Mouse (Mus musculus): Measurements from ENCODE around the gene Poglut1. TPM values are rescaled to one million over a fixed set of nuclear protein-coding genes. Genes with fewer than 3 reads are reported as not detected.

Poglut1 gene
- total and polyA plus RNA-seq, 3 experiments = 10.0 to 79.0 (median 35.0) TPM

DNA sequence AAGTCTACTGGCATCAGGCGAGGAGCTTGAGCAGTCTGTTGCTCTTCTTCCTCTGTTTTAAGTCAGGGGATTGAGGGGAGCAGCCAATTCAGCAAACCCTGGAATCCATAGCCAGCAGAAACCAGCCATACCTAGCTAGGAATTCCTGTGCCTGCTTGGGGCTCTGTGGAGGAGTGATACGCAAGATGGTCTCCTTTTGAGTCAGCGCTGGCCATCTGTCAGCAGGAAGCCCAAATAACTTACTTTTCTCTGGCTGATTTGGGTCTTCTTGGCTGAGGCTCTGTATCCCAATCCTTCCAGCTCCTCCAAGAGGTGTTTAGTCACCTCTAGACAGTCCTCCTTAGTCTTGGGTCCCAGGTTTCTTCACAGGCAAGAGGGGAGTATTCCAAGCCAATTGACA lies 5.9 kb upstream of the Poglut1 start:
- H3K9me3 ChIP-seq (replicated peaks) = no peaks in the 10 kb centered on the region
- TF ChIP-seq GATA1 (IDR thresholded peaks at IDR 0.05; ENCODE audit: borderline replicate concordance, low read length) (no peak), CTCF (IDR thresholded peaks at IDR 0.05; ENCODE audit: low read depth, low read length) (no peak), POLR2AphosphoS5 (IDR thresholded peaks at IDR 0.05; ENCODE audit: insufficient replicate concordance, low read depth, low read length) (no peak), TAL1 (conservative IDR thresholded peaks at IDR 0.05; ENCODE audit: low read depth, low read length) (no peak)
- no peak for DNase-seq (ENCODE audit: low spot score)
- peaks cover 25% of the 10 kb centered on the region for H3K27me3 ChIP-seq (ENCODE audit: insufficient read depth, low read length)
- no peak for ATAC-seq (ENCODE audit: extremely low read depth, insufficient number of reproducible peaks, low FRiP score, poor library complexity, severe bottlenecking)
- H3K4me1 ChIP-seq (ENCODE audit: insufficient read depth, low read depth, low read length) = peaks cover 2% of the 10 kb centered on the region; the same call in 1 of the 2 replicates
- no peaks in the 10 kb centered on the region for H3K36me3 ChIP-seq (replicated peaks)
- H3K4me3 ChIP-seq (ENCODE audit: low read depth, low read length) = no peak overlapping the region

DNA sequence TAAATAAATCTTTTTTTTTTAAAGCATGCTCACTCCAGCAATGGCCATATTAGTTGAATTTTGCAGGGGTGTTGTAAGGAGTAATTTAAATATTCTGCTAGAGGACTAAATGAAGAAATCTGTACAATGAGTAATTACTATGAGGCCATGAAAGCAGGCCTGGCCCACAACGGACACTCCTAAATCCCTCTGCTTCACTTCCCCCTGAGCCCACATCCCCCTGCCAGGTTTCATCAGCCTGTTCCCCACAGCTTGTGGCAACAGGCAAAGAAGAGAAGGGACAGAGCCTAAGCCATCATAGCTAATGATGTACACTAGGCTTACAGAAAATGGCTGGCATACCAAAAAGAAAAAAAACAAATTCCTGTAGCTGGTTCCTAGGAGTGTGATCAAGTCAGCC lies 2.1 kb downstream of the Poglut1 start:
- TF ChIP-seq GATA2 (IDR thresholded peaks at IDR 0.05; ENCODE audit: borderline replicate concordance, low read depth, low read length) = no peak
- TF ChIP-seq POLR2AphosphoS5 (IDR thresholded peaks at IDR 0.05; ENCODE audit: insufficient replicate concordance, low read depth, low read length) = no peak
- TF ChIP-seq TAL1 (conservative IDR thresholded peaks at IDR 0.05; ENCODE audit: low read depth, low read length) = no peak
- TF ChIP-seq CTCF (IDR thresholded peaks at IDR 0.05; ENCODE audit: low read depth, low read length) = no peak
- no peak for TF ChIP-seq GATA1 (IDR thresholded peaks at IDR 0.05; ENCODE audit: borderline replicate concordance, low read length)
- Histone ChIP-seq H3K4me1 (ENCODE audit: insufficient read depth, low read depth, low read length) (peaks cover 33% of the 10 kb centered on the region), H3K9me3 (replicated peaks) (no peaks in the 10 kb centered on the region), H3K36me3 (replicated peaks) (peaks cover 53% of the 10 kb centered on the region), H3K4me3 (ENCODE audit: low read depth, low read length) (no peak overlapping the region), H3K27me3 (ENCODE audit: insufficient read depth, low read length) (peaks cover under 1% of the 10 kb centered on the region)
- no peak for ATAC-seq (ENCODE audit: extremely low read depth, insufficient number of reproducible peaks, low FRiP score, poor library complexity, severe bottlenecking)
- DNase-seq (ENCODE audit: low spot score) = no peak

DNA sequence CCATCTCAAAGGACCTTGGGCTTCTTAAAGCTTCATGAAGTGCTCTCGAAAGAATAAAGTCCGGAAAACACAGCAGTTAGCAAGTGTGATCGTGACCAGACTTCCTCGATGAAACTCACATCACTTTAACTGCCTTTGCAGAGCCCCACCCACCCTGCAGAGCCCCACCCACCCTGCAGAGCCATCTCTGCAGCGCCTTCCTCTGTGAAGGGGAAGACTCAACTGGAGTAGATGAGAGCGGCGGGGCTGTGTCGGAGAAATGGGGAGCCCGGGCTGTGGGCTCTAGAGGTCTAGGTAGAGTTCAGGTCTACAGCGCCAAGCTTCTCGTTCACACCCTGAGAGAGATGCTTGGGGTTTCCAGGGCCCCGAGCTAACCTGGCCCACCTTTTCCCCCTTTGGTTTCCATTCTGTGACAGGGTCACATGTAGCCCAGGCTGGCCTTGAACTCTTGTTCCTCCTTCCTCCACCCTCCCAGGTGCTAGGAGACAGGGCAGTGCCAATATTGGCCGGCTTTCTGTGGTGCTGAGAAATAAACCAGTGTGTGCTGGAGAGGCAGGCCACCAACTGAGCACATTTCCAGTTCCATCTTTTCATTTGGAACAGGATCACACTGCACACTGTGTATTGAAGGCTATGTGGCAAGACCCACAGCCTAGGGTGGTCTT lies 11.2 kb downstream of the Poglut1 start:
- no peaks in the 10 kb centered on the region for H3K27me3 ChIP-seq (ENCODE audit: insufficient read depth, low read length)
- H3K36me3 ChIP-seq (replicated peaks) = peaks cover 92% of the 10 kb centered on the region
- no peak overlapping the region for H3K4me3 ChIP-seq (ENCODE audit: low read depth, low read length)
- H3K9me3 ChIP-seq (replicated peaks) = no peaks in the 10 kb centered on the region
- no peak for ATAC-seq (ENCODE audit: extremely low read depth, insufficient number of reproducible peaks, low FRiP score, poor library complexity, severe bottlenecking)
- no peak for DNase-seq (ENCODE audit: low spot score)
- H3K4me1 ChIP-seq (ENCODE audit: insufficient read depth, low read depth, low read length) = peaks cover 15% of the 10 kb centered on the region
- no peak for TF ChIP-seq CTCF (IDR thresholded peaks at IDR 0.05; ENCODE audit: low read depth, low read length)
- no peak for TF ChIP-seq GATA2 (IDR thresholded peaks at IDR 0.05; ENCODE audit: borderline replicate concordance, low read depth, low read length)
- no peak for TF ChIP-seq TAL1 (conservative IDR thresholded peaks at IDR 0.05; ENCODE audit: low read depth, low read length)
- no peak for TF ChIP-seq GATA1 (IDR thresholded peaks at IDR 0.05; ENCODE audit: borderline replicate concordance, low read length)
- no peak for TF ChIP-seq POLR2AphosphoS5 (IDR thresholded peaks at IDR 0.05; ENCODE audit: insufficient replicate concordance, low read depth, low read length)

DNA sequence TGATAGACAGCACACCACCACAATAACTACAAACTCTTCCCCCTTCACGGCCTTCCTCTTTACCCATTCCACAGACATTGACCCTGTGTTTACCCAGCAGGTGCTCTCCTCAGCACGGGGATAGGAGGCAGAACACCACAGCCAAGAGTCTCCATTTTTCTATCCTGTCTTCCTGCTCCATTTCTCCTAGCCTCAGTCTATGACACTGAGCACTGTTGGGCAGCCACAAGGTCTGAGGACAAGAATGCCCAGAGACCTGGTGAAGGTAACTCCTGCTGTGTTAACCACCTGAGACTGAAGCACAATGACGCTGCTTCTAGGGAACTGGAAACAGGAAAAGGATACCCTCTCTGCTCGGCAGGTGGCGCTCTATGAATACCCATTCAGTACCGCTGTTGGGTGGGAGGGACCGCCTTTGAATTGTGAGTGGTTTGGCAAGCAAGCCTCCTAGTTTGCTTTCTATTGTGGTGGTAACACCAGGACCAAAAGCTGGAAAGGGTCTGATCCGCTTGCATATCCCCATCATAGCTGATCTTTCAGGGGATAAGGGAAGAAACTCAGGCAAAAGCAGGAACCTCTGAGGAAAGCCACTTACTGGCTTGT lies 13.4 kb downstream of the Poglut1 start:
- H3K4me3 ChIP-seq (ENCODE audit: low read depth, low read length) = no peak overlapping the region
- DNase-seq (ENCODE audit: low spot score) (peak; percentile 36), ATAC-seq (ENCODE audit: extremely low read depth, insufficient number of reproducible peaks, low FRiP score, poor library complexity, severe bottlenecking) (peak; percentile 70; the same call in 1 of the 2 replicates)
- H3K4me1 ChIP-seq (ENCODE audit: insufficient read depth, low read depth, low read length) = peaks cover 15% of the 10 kb centered on the region
- peak; percentile 85 for TF ChIP-seq CTCF (IDR thresholded peaks at IDR 0.05; ENCODE audit: low read depth, low read length)
- TF ChIP-seq POLR2AphosphoS5 (IDR thresholded peaks at IDR 0.05; ENCODE audit: insufficient replicate concordance, low read depth, low read length) = no peak
- TF ChIP-seq GATA1 (IDR thresholded peaks at IDR 0.05; ENCODE audit: borderline replicate concordance, low read length) = no peak
- TF ChIP-seq TAL1 (conservative IDR thresholded peaks at IDR 0.05; ENCODE audit: low read depth, low read length) = no peak
- TF ChIP-seq GATA2 (IDR thresholded peaks at IDR 0.05; ENCODE audit: borderline replicate concordance, low read depth, low read length) = no peak
- H3K27me3 ChIP-seq (ENCODE audit: insufficient read depth, low read length) = no peaks in the 10 kb centered on the region
- no peaks in the 10 kb centered on the region for H3K9me3 ChIP-seq (replicated peaks)
- H3K36me3 ChIP-seq (replicated peaks) = peaks cover 94% of the 10 kb centered on the region

DNA sequence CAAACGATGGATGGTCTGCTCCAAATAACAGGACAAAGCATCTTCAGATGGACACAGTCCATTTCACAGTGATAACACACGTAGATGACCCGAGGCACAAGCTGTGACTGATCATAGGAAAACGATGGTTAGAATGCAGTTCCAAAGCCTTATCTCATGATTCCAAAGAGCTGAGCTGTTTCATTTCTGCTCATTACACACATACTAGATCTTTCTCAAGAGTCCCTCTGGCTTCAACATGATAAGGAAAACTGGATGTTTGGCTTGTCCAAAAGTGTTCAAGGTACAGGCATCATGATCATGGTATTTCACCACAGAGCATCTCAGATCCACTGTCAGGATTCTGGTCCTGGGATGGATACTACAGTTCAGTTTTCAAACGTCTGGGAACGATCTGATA lies 23.8 kb downstream of the Poglut1 start:
- no peaks in the 10 kb centered on the region for H3K9me3 ChIP-seq (replicated peaks)
- no peak for DNase-seq (ENCODE audit: low spot score)
- no peak for ATAC-seq (ENCODE audit: extremely low read depth, insufficient number of reproducible peaks, low FRiP score, poor library complexity, severe bottlenecking)
- peaks cover 7% of the 10 kb centered on the region; the same call in 1 of the 2 replicates for H3K4me1 ChIP-seq (ENCODE audit: insufficient read depth, low read depth, low read length)
- H3K27me3 ChIP-seq (ENCODE audit: insufficient read depth, low read length) = no peaks in the 10 kb centered on the region
- H3K4me3 ChIP-seq (ENCODE audit: low read depth, low read length) = no peak overlapping the region
- peaks cover 59% of the 10 kb centered on the region for H3K36me3 ChIP-seq (replicated peaks)
- TF ChIP-seq GATA2 (IDR thresholded peaks at IDR 0.05; ENCODE audit: borderline replicate concordance, low read depth, low read length) = no peak

DNA sequence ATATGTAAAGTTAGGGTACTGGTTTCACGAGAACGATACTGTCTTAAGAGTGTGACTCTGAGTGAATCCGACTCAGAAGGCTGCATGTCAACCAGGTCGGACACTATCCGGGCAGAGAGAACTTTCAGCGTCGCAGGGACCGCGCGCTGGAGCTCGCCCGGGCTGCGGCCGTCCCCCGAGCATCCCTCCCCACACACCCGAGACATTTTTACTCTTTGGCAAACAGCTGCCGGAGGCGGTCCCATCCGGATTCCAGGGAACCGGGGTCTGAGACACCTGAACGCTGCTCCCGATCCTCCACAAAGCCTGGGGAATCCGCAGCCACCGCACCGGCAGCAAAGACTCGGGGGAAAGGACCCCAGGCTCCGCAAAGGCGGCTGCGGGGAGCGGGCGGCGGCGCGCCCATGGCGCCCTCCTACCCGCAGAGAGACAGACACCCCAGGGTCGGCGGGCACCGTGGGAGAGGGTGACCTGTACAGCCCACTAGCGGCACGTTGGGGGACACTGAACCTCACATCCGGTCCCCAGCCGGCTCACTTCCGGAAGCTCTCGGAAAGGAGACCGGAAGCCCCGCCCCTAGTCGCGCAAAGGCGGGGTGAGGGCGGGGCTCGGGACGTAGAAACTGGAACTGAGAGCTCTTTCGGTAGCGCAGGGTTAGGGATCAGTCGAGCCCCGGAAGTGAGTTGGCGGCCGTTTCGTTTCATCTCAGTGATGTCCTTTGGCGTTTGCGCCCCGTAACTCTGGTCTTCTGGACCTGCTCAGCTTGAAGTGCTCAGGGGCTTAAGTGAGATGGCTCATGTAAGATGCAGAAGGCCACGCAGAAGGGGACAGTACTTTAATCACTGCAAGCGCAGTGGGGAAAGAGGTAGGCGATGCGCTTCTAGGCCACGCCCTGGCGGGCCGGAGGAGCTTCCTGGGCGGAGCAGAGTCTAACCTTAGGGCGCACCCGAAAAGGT lies 27.7 kb downstream of the Poglut1 start, which contains the start of gene Timmdc1:
Gene Timmdc1, minus strand, starts transcription at position 535 of the 956 bp plus-strand sequence.
- peak; percentile 93 for DNase-seq (ENCODE audit: low spot score)
- H3K9me3 ChIP-seq (replicated peaks) = no peaks in the 10 kb centered on the region
- H3K36me3 ChIP-seq (replicated peaks) = peaks cover 56% of the 10 kb centered on the region

More for the DNA sequence above, 27.7 kb downstream of the Poglut1 start, which contains the start of gene Timmdc1:
- peaks cover 12% of the 10 kb centered on the region for H3K4me1 ChIP-seq (ENCODE audit: insufficient read depth, low read depth, low read length)
- no peak for TF ChIP-seq GATA2 (IDR thresholded peaks at IDR 0.05; ENCODE audit: borderline replicate concordance, low read depth, low read length)
- no peak for TF ChIP-seq GATA1 (IDR thresholded peaks at IDR 0.05; ENCODE audit: borderline replicate concordance, low read length)
- TF ChIP-seq CTCF (IDR thresholded peaks at IDR 0.05; ENCODE audit: low read depth, low read length) = no peak
- TF ChIP-seq POLR2AphosphoS5 (IDR thresholded peaks at IDR 0.05; ENCODE audit: insufficient replicate concordance, low read depth, low read length) = no peak
- TF ChIP-seq TAL1 (conservative IDR thresholded peaks at IDR 0.05; ENCODE audit: low read depth, low read length) = no peak
- ATAC-seq (ENCODE audit: extremely low read depth, insufficient number of reproducible peaks, low FRiP score, poor library complexity, severe bottlenecking) = peak; percentile 89
- H3K4me3 ChIP-seq (ENCODE audit: low read depth, low read length) = peak within 1 kb of the TSS; percentile 86
- no peaks in the 10 kb centered on the region for H3K27me3 ChIP-seq (ENCODE audit: insufficient read depth, low read length)
